In the genomic region with DNA sequence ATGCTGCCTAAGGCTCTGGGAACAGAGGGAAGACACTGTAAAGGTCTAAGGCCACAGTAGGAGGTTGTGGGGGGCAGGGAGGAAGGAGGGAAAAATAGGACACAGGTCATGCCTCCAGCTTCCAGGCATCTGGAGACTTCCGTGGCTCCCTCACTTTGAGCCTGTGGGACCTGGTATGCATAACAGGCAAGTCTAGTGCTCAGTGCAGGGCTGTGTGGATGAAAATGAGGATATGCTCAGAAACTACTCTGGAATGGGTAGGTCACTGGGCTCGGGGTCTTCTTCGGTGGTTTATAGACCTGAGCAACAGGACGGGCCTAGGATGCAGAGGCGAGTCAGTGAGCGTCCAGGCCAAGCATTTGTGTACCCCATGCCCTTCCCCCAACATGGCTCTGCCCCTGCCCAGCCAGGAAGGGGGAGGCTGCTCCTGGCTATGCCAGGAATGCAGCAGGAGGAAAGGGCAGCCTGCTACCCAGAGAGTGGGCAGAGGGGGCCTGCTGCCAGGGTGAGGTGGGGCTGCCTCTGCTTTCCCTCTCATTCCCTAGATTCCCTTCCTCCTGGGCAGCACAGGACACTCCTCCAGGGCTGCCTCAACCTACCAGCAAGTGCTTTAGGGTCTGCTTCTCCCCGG, we compare ENCODE assay signal across 23 mouse cellular contexts. TPM values are rescaled to one million over a fixed set of nuclear protein-coding genes. Genes with fewer than 3 reads are reported as not detected.
DNase-seq lines count a peak whose midpoint lies in the region; ATAC-seq and TF ChIP-seq lines count a peak whose summit lies in the region.
"Had no signal": no experiment of that assay in that cellular context is flagged by ENCODE, and none has a peak within 500 bp of the region (broad histone marks: within the 10 kb centered on the region; RNA-seq: fewer than 3 reads in every experiment).

No protein-coding gene starts in this region.

- H3K4me3 ChIP-seq in gastrocnemius, adult 2 months, result no peak overlapping the region
- H3K4me3 ChIP-seq in embryonic facial prominence, embryonic 10.5 days, result no peak overlapping the region
- no peak overlapping the region for H3K4me3 ChIP-seq in neural tube, embryonic 15.5 days (replicated peaks)
- H3K4me3 ChIP-seq: embryonic facial prominence, embryonic 15.5 days; forebrain, embryonic 10.5 days; left cerebral cortex, adult 2 months; limb, embryonic 12.5 days; liver, embryonic 13.5 days; neural tube, embryonic 12.5 days; stomach, embryonic 15.5 days had no signal

- 59% methylated on average over 7 of the region's 7 CpGs for WGBS in embryonic facial prominence, embryonic 10.5 days
- WGBS in neural tube, embryonic 15.5 days, result 69% methylated on average over 7 of the region's 7 CpGs

- H3K27ac ChIP-seq in gastrocnemius, adult 2 months, result peak overlapping the region; percentile 20; the same call in 1 of the 2 replicates
- H3K27ac ChIP-seq in embryonic facial prominence, embryonic 10.5 days (replicated peaks), result peak overlapping the region; percentile 30; the same call in 1 of the 2 replicates
- no peak overlapping the region for H3K27ac ChIP-seq in neural tube, embryonic 15.5 days (replicated peaks)
- H3K27ac ChIP-seq: embryonic facial prominence, embryonic 15.5 days; forebrain, embryonic 10.5 days; left cerebral cortex, adult 2 months; limb, embryonic 12.5 days; liver, embryonic 13.5 days; neural tube, embryonic 12.5 days; stomach, embryonic 15.5 days had no signal

- peaks cover 9% of the 10 kb centered on the region for H3K4me1 ChIP-seq in embryonic facial prominence, embryonic 10.5 days
- no peaks in the 10 kb centered on the region for H3K4me1 ChIP-seq in neural tube, embryonic 15.5 days
- H3K4me1 ChIP-seq: embryonic facial prominence, embryonic 15.5 days; limb, embryonic 12.5 days; liver, embryonic 13.5 days; neural tube, embryonic 12.5 days; stomach, embryonic 15.5 days had no signal

- H3K9me3 ChIP-seq in embryonic facial prominence, embryonic 10.5 days, result no peaks in the 10 kb centered on the region
- H3K9me3 ChIP-seq in neural tube, embryonic 15.5 days (replicated peaks), result no peaks in the 10 kb centered on the region
- H3K9me3 ChIP-seq: embryonic facial prominence, embryonic 15.5 days; forebrain, embryonic 10.5 days; limb, embryonic 12.5 days; liver, embryonic 13.5 days; neural tube, embryonic 12.5 days; stomach, embryonic 15.5 days had no signal

- ATAC-seq in frontal cortex, adult (ENCODE audit: low TSS enrichment), result no peak
- ATAC-seq in neural tube, embryonic 15.5 days (ENCODE audit: low FRiP score), result no peak
- ATAC-seq: inflammation-experienced regulatory T-cells, adult 6 months had no signal

- no peak overlapping the region for H3K4me2 ChIP-seq in neural tube, embryonic 15.5 days
- H3K4me2 ChIP-seq: embryonic facial prominence, embryonic 15.5 days; heart, embryonic 11.5 days; limb, embryonic 12.5 days; liver, embryonic 13.5 days; neural tube, embryonic 12.5 days; stomach, embryonic 15.5 days had no signal

- intact Hi-C loops in gastrocnemius, adult 2 months (cut with DNase I), result loop anchor here (5.0 kb wide), 1 partner anchor 67 kb away; no protein-coding TSS in a partner anchor
- intact Hi-C loops in gastrocnemius, postnatal 36 days (cut with DNase I), result no loop called here

- no peak for TF ChIP-seq CTCF in gastrocnemius, adult 2 months (IDR thresholded peaks at IDR 0.05)

- no peaks in the 10 kb centered on the region for H3K27me3 ChIP-seq in embryonic facial prominence, embryonic 10.5 days (replicated peaks; ENCODE audit: low read depth, poor library complexity, severe bottlenecking)
- H3K27me3 ChIP-seq in neural tube, embryonic 15.5 days (replicated peaks), result no peaks in the 10 kb centered on the region
- H3K27me3 ChIP-seq: embryonic facial prominence, embryonic 15.5 days; neural tube, embryonic 12.5 days; stomach, embryonic 15.5 days had no signal

- H3K36me3 ChIP-seq in embryonic facial prominence, embryonic 10.5 days (replicated peaks), result no peaks in the 10 kb centered on the region
- no peaks in the 10 kb centered on the region for H3K36me3 ChIP-seq in neural tube, embryonic 15.5 days
- H3K36me3 ChIP-seq: embryonic facial prominence, embryonic 15.5 days; forebrain, embryonic 10.5 days; limb, embryonic 12.5 days; liver, embryonic 13.5 days; neural tube, embryonic 12.5 days; stomach, embryonic 15.5 days had no signal

- no peak overlapping the region for H3K9ac ChIP-seq in neural tube, embryonic 15.5 days (replicated peaks)
- H3K9ac ChIP-seq: embryonic facial prominence, embryonic 15.5 days; limb, embryonic 12.5 days; liver, embryonic 13.5 days; neural tube, embryonic 12.5 days; stomach, embryonic 15.5 days had no signal

- no peak for DNase-seq in gastrocnemius, adult 2 months
- DNase-seq in gastrocnemius, postnatal 36 days, result no peak
- DNase-seq in lung, adult 18-20 months, result peak; percentile 6 to 12
- no peak for DNase-seq in lung, postnatal 36 days
- DNase-seq in embryonic facial prominence, embryonic 10.5 days (ENCODE audit: low spot score), result no peak
- DNase-seq in kidney, postnatal 14 days, result peak; percentile 59
- DNase-seq: adrenal gland, postnatal 25 days; gastrocnemius, postnatal 25 days; heart, postnatal 4 days; liver, embryonic 13.5 days; right cerebral cortex, postnatal 14 days had no signal

RNA-seq across cellular contexts. Expression of gene Mlkl, which starts 22.7 kb away (rescaled TPM):
- 1 to 10 TPM in 1 of 2 experiments, under 1 TPM in 1; 0.77 to 1.4 TPM for total RNA-seq in gastrocnemius, adult 2 months (2021)
- under 1 TPM; 0.44 to 0.92 TPM for total RNA-seq in gastrocnemius, postnatal 36 days (2021)
- 0.21 and 0.60 TPM in 2 replicates for polyA plus RNA-seq in embryonic facial prominence, embryonic 10.5 days (2016; fragmentation: Nextera tagmentation; extraction: Ambion mirVana)
- 0.29 and 1.1 TPM in 2 replicates for polyA plus RNA-seq in neural tube, embryonic 15.5 days (2015; fragmentation: Nextera tagmentation; extraction: Ambion mirVana)

RNA-seq across cellular contexts. Expression of gene Fa2h, which starts 32.9 kb away (rescaled TPM):
- under 1 TPM; 0.48 to 0.50 TPM for total RNA-seq in gastrocnemius, adult 2 months (2021)
- total RNA-seq in gastrocnemius, postnatal 36 days (2021), result 1 to 10 TPM in 1 of 2 experiments, under 1 TPM in 1; 0.71 to 1.5 TPM
- polyA plus RNA-seq in embryonic facial prominence, embryonic 10.5 days (2016; fragmentation: Nextera tagmentation; extraction: Ambion mirVana), result 0.09 TPM in 1 of 2 replicates, not detected in the other
- 0.69 and 0.86 TPM in 2 replicates for polyA plus RNA-seq in neural tube, embryonic 15.5 days (2015; fragmentation: Nextera tagmentation; extraction: Ambion mirVana)
- total RNA-seq: megakaryocyte, adult 5-6 weeks; MEL had no signal
- polyA plus RNA-seq: forebrain, embryonic 10.5 days; limb, embryonic 12.5 days; liver, embryonic 13.5 days; neural tube, embryonic 12.5 days had no signal

Comparison
In these comparisons a context has a peak if more than half of its experiments do, and no peak if none do; other contexts are left out.
1. DNase-seq: peak in lung, adult 18-20 months (2 of 2) and kidney, postnatal 14 days (single experiment); none in gastrocnemius, adult 2 months (single experiment), gastrocnemius, postnatal 36 days (0 of 2), lung, postnatal 36 days (single experiment) and embryonic facial prominence, embryonic 10.5 days (single experiment).